Mouse (Mus musculus): Measurements from ENCODE around the gene Psg16. TPM values are rescaled to one million over a fixed set of nuclear protein-coding genes. Genes with fewer than 3 reads are reported as not detected.
A peak's percentile ranks its signal among the peaks of the same experiment; 100 is the strongest.
"Not testable (repeated sequence)": the region's sequence is repeated elsewhere in the genome, so short reads cannot be mapped to it uniquely, and the experiment has no call there.

The Psg16 gene
- polyA plus RNA-seq, 1 experiment from 2014 or later = 0.13 TPM

DNA sequence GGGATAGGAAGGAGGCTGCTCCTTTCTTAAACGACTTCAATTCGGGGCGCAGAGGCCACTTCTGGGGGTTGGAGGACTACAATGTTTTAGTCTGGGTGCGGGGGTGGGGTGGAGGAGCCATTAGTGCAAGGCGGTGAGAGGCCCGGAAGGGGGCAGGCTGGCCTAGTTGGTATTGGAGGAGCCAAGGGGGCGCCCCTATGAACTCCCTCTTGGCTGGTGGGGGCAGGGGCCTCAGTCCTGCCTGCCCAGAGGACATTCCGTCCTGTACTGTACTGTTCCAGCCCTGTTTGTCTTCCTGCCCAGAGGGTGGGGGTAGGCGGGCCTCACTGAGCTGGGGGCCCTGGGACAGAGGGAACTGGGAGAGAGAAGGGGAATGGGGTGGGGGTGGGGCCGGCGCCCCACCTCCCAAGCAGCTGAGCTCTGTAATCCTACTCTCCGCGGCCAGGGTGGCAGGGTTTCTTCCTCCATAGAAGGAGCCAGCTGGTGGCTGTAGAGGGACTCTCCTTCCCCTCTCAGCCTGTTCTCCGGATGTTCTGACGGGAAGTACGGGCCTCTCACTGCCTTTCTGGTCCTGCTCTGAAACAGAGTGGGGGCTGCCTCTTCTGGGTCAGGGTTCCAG, 15.7 kb upstream of the Psg16 start:
- ATAC-seq (ENCODE audit: insufficient number of reproducible peaks, insufficient read depth, low FRiP score, low TSS enrichment) = peak; percentile 78
- WGBS = 3% methylated on average over 15 of the region's 16 CpGs
- H3K36me3 ChIP-seq = peaks cover 6% of the 10 kb centered on the region; the same call in 1 of the 2 replicates
- peak overlapping the region; percentile 93 for H3K27ac ChIP-seq
- peak overlapping the region; percentile 17; the same call in 1 of the 2 replicates for H3K4me3 ChIP-seq
- peaks cover 67% of the 10 kb centered on the region for H3K4me1 ChIP-seq
- H3K9me3 ChIP-seq = no peaks in the 10 kb centered on the region
- no peaks in the 10 kb centered on the region for H3K27me3 ChIP-seq
- H3K4me2 ChIP-seq (replicated peaks) = peak overlapping the region; percentile 42
- H3K9ac ChIP-seq = peak overlapping the region; percentile 31; the same call in 1 of the 2 replicates

DNA sequence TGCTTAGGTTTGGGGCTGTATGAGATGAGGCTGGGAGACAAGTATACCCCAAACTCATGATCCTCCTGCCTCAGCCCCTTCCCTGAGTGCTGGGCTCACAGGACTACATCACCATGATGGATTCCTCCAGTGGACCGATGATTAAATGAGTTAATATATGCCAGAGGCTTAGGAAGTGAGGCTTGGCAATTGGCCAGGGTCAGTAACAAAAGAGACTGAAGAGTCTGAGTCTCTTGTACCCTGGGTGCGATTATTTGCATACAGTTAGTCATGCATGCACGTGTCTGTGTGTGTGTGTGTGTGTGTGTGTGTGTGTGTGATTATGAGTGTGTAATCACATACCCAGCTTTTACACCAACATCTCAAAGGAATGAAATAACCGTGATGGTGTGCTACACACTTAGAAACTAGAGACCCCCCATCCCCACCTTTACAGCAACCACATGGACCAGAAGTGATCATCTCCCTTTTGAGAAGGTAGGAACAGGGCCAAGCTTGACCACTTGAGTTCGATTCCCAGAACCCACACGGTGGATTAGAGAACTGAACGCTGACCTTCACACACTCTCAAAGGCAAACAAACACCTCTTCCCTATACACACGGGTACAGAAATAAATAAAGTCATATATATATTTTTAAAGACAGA, 14.9 kb upstream of the Psg16 start:
- H3K4me2 ChIP-seq (replicated peaks) = peak overlapping the region; percentile 42
- H3K27me3 ChIP-seq = no peaks in the 10 kb centered on the region
- peak overlapping the region; percentile 93 for H3K27ac ChIP-seq
- no peak for ATAC-seq (ENCODE audit: insufficient number of reproducible peaks, insufficient read depth, low FRiP score, low TSS enrichment)
- no peaks in the 10 kb centered on the region for H3K9me3 ChIP-seq
- peaks cover 6% of the 10 kb centered on the region; the same call in 1 of the 2 replicates for H3K36me3 ChIP-seq
- 64% methylated on average over 8 of the region's 8 CpGs for WGBS
- H3K4me1 ChIP-seq = peaks cover 67% of the 10 kb centered on the region
- H3K4me3 ChIP-seq = 0 out of 2 replicates have a peak overlapping the region, but pooled peaks have one; percentile 17
- H3K9ac ChIP-seq = 0 out of 2 replicates have a peak overlapping the region, but pooled peaks have one; percentile 31

DNA sequence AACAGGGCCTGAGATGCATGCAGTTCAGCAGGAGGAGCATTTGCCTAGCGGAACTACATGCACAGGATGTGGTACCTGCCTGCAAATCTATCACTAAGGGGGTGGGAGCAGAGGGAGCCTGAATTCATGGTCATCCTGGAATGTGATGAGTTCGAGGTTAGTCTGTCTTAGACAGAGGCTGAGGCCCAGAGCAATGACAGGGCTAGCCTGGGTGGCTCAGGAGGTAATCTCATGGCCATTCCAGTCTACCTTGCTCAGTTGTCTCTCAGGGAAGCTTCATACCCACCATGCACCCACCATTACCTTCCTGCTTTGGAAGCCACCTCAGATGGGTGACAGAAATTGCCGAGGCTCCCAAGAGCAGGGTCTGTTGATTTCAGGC, 14.4 kb upstream of the Psg16 start:
- H3K27ac ChIP-seq = peak overlapping the region; percentile 93
- H3K4me1 ChIP-seq = peaks cover 67% of the 10 kb centered on the region
- peak overlapping the region; percentile 58; the same call in 1 of the 2 replicates for H3K4me2 ChIP-seq (replicated peaks)

DNA sequence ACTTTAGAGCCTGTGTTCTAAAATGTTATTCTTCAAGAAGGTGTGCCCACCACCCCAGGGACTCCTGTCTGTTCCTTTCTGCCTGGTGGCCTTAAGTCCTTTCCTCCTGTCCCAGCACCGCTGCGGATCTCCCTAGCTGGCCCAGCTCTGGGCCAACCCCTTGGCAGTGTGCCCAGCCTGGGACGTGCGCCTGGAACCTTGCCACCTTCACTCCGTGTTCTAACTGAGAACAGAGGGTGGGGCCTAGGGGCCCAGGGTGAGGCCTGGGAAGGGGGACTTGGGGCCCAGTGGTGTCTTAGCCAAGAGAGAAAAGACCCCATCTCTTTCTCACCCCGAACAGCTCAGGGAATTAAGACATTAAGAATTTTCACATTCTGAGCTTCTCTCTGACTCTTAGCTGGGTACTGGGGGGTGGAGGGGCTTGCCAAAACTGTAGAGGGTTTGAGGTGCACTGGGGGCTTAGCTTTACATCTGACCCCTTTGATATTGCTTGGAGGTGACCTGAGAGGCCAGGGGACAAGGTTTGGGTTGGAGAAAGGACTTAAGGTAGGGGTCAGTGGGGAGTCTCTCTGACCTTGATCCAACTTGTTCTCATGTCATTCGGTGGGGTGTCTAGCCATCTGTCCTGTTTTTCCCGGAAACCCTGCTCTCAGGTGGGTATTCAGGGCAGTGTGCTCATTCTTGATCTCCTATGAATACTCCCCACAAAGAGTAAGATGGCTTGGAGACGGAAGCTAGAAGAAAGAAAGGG, 13.6 kb upstream of the Psg16 start:
- no peak for ATAC-seq (ENCODE audit: insufficient number of reproducible peaks, insufficient read depth, low FRiP score, low TSS enrichment)
- 39% methylated on average over 9 of the region's 9 CpGs for WGBS
- H3K27me3 ChIP-seq = no peaks in the 10 kb centered on the region
- H3K27ac ChIP-seq = peak overlapping the region; percentile 93
- peak overlapping the region; percentile 58 for H3K4me2 ChIP-seq (replicated peaks)
- peaks cover 67% of the 10 kb centered on the region for H3K4me1 ChIP-seq
- H3K9ac ChIP-seq = peak overlapping the region; percentile 33
- H3K9me3 ChIP-seq = no peaks in the 10 kb centered on the region
- no peaks in the 10 kb centered on the region for H3K36me3 ChIP-seq
- H3K4me3 ChIP-seq = 0 out of 2 replicates have a peak overlapping the region, but pooled peaks have one; percentile 5

More for the DNA sequence above, 14.4 kb upstream of the Psg16 start:
- Histone ChIP-seq H3K4me3 (no peak overlapping the region), H3K9ac (no peak overlapping the region), H3K9me3 (no peaks in the 10 kb centered on the region), H3K36me3 (peaks cover 3% of the 10 kb centered on the region; the same call in 1 of the 2 replicates), H3K27me3 (no peaks in the 10 kb centered on the region)
- no peak for ATAC-seq (ENCODE audit: insufficient number of reproducible peaks, insufficient read depth, low FRiP score, low TSS enrichment)
- WGBS = 81% methylated on average over 3 of the region's 3 CpGs

DNA sequence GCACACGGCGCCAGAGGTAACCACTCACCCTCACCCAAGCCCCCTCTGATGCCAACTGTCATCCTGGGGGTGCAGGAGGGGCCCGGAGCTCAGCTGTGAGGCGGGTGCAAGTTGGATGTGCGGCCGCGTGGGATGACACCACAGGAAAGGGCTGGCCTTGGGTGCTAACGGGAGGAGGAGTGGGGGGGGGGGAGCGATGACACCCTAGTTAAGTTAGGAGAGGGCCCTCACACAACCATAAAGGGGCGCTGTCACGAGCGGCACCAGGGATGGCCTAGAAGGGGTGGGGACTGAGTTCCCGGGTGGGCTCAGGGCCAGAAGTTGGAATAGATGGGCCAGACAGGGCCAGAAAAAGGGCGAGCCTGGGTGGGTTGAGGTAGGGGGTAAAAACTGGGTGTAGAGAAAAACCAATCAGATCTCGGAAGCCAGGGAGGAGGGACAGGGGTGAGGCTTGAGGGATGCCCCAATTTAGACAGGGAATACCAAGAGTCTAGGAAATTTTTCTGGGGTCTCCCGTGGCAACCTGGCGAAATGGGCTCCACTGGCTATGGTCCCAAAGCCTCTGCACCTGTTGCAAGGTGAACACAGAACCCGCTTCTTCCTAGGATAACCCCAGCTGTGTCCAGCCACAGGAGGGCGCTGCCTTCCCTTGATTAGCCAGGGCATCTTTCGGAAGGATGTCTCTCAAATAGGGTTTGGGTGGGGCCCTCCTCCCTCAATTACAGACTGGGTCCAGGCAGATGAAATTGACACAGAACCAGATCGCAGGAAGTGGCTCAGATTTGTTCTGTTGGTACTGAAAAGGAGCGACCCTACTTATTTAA, 12.8 kb upstream of the Psg16 start:
- Histone ChIP-seq H3K27ac (peak overlapping the region; percentile 93), H3K9ac (peak overlapping the region; percentile 49), H3K9me3 (no peaks in the 10 kb centered on the region), H3K4me1 (peaks cover 63% of the 10 kb centered on the region), H3K4me3 (peak overlapping the region; percentile 52; the same call in 1 of the 2 replicates), H3K4me2 (replicated peaks) (peak overlapping the region; percentile 58), H3K36me3 (no peaks in the 10 kb centered on the region), H3K27me3 (no peaks in the 10 kb centered on the region)
- WGBS = 82% methylated on average over 21 of the region's 22 CpGs
- ATAC-seq (ENCODE audit: insufficient number of reproducible peaks, insufficient read depth, low FRiP score, low TSS enrichment) = no peak

DNA sequence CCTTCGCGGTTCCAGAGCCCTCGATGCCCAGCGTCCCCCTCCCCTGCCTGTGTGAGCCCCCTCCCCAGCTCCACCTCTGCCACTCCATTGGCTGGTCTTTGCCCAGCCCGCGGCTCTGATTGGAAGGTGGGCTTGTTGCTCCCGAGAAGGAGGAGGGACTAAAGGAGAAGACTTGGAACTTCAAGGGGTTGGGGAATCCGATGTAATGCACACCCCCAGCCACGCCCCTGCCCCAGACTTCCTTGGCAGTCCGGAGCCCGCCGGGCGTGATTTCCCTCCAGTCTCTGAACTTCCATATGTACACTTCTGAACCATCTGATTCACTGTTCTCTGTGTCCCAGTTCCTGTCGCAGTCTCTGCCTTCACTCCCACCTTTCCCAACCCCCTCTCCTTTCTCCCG, 11.5 kb upstream of the Psg16 start, which contains the start of gene Hif3a:
Gene Hif3a (minus strand): TSS at position 39 of the 400 bp plus-strand sequence.
- ATAC-seq (ENCODE audit: insufficient number of reproducible peaks, insufficient read depth, low FRiP score, low TSS enrichment) = peak; percentile 83
- H3K27ac ChIP-seq = peak within 1 kb of the TSS; percentile 67
- under 1% methylated on average over 15 of the region's 15 CpGs for WGBS
- H3K4me3 ChIP-seq = peak within 1 kb of the TSS; percentile 52
- peak within 1 kb of the TSS; percentile 58 for H3K4me2 ChIP-seq (replicated peaks)
- H3K9me3 ChIP-seq = no peaks in the 10 kb centered on the region
- H3K36me3 ChIP-seq = no peaks in the 10 kb centered on the region
- peaks cover 49% of the 10 kb centered on the region for H3K4me1 ChIP-seq
- H3K9ac ChIP-seq = peak within 1 kb of the TSS; percentile 49; the same call in 1 of the 2 replicates
- no peaks in the 10 kb centered on the region for H3K27me3 ChIP-seq

DNA sequence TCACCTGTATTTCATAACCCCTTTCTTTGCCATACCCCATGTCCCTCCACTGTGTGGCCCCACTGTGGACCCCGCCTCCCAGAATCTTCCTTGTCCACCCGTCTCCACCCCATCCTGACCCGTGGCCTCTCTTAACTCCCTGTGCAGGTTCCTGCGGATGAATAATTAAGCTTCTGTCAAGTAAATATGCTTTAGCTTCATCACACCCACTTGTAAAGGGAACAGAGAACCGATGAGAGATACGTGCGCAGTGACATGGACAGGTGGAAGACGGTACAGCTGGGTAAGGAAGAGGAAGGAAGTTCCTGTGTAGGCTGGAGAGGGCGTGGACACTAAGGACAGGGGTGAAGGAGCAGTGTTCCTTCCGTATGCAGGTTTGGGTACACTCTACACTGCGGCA, 11.0 kb upstream of the Psg16 start:
- H3K4me2 ChIP-seq (replicated peaks) = peak overlapping the region; percentile 58
- WGBS = 16% methylated on average over 11 of the region's 11 CpGs
- no peak; the same call in 1 of the 2 replicates for ATAC-seq (ENCODE audit: insufficient number of reproducible peaks, insufficient read depth, low FRiP score, low TSS enrichment)
- peak overlapping the region; percentile 67 for H3K27ac ChIP-seq
- H3K36me3 ChIP-seq = no peaks in the 10 kb centered on the region
- no peaks in the 10 kb centered on the region for H3K27me3 ChIP-seq
- H3K9ac ChIP-seq = peak overlapping the region; percentile 20; the same call in 1 of the 2 replicates
- H3K4me1 ChIP-seq = peaks cover 46% of the 10 kb centered on the region
- peak overlapping the region; percentile 52 for H3K4me3 ChIP-seq
- no peaks in the 10 kb centered on the region for H3K9me3 ChIP-seq

DNA sequence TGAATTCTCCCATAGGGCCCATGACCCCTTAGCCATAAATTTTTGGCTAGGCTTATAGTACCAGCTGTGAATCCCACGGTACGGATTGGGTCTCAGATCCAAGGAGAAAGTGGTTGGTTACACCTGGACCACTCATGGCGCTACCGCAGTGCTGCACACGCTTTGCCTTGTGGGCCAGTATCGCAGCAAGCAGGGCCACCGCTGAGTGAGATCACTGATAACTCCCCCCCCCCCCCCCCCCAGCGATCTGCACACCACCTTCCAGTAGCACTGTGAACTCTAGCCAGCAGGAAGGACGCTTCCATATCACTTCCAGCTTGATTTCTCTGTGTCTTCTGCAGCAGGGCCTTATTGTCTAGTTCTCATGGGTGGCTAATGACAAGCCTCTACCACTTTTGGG, 8.2 kb upstream of the Psg16 start:
- Histone ChIP-seq H3K4me3 (no peak overlapping the region), H3K9me3 (no peaks in the 10 kb centered on the region), H3K27ac (no peak overlapping the region), H3K4me2 (replicated peaks) (no peak overlapping the region), H3K4me1 (peaks cover 19% of the 10 kb centered on the region), H3K9ac (no peak overlapping the region), H3K36me3 (no peaks in the 10 kb centered on the region), H3K27me3 (no peaks in the 10 kb centered on the region)
- ATAC-seq (ENCODE audit: insufficient number of reproducible peaks, insufficient read depth, low FRiP score, low TSS enrichment) = no peak
- 81% methylated on average over 8 of the region's 9 CpGs for WGBS

DNA sequence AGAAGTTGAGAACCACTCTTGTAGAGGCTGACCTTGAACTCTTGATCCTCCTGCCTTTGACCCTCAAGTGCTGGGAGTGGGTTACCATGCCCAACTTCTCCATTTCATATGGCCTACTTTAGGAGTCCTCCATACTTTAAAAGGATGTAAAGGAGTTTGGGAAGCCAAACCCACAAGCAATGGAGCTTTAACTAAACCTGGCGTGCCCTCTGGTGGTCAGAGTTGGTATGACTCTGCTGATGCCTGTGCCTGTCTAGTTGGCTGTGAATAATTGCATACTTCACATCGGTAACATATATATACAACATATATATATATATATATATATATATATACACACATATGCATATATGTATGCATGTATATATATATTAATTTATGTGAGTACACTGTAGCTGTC, 7.4 kb upstream of the Psg16 start:
- Histone ChIP-seq H3K9ac (no peak overlapping the region), H3K27ac (no peak overlapping the region), H3K4me1 (peaks cover 11% of the 10 kb centered on the region), H3K27me3 (no peaks in the 10 kb centered on the region), H3K4me3 (no peak overlapping the region), H3K36me3 (no peaks in the 10 kb centered on the region), H3K9me3 (no peaks in the 10 kb centered on the region), H3K4me2 (replicated peaks) (no peak overlapping the region)
- no peak for ATAC-seq (ENCODE audit: insufficient number of reproducible peaks, insufficient read depth, low FRiP score, low TSS enrichment)
- 3% methylated on average over 2 of the region's 2 CpGs for WGBS

DNA sequence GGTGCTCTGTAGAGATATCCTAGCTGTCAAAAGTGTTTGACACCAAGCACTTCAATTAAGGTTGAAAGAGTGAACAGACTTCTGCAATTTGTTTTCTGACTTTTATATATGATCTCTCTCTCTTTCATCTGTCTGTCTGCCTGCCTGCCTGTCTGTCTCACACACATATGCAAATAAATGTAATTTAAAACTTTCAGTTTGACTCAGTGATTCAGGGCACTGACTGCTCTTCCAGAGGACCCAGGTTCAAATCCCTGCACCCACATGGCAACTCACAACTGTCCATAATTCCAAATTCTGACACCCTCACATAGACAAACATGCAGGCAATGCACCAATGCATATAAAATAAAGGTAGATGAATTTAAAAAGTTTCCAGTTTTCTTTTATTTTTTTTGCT, 6.8 kb upstream of the Psg16 start:
- Histone ChIP-seq H3K27me3 (no peaks in the 10 kb centered on the region), H3K9me3 (no peaks in the 10 kb centered on the region), H3K9ac (no peak overlapping the region), H3K27ac (no peak overlapping the region), H3K4me3 (no peak overlapping the region), H3K4me2 (replicated peaks) (no peak overlapping the region), H3K36me3 (no peaks in the 10 kb centered on the region), H3K4me1 (peaks cover 6% of the 10 kb centered on the region)
- ATAC-seq (ENCODE audit: insufficient number of reproducible peaks, insufficient read depth, low FRiP score, low TSS enrichment) = no peak

DNA sequence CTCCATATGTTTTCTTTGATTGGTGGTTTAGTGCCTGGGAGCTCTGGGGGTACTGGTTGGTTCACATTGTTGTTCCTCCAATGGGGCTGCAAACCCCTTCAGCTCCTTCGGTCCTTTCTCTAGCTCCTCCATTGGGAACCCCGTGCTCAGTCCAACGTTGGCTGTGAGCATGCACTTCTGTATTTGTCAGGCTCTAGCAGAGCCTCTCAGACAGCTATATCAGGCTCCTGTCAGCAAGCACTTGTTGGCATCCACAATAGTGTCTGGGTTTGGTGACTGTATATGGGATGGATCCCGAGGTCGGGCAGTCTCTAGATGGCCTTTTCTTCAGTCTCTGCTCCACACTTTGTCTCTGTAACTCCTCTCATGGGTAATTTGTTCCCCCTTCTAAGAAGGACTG, 6.2 kb upstream of the Psg16 start:
- WGBS = 63% methylated on average over 5 of the region's 5 CpGs
- H3K4me3 ChIP-seq; H3K9me3 ChIP-seq; H3K36me3 ChIP-seq; H3K4me1 ChIP-seq; H3K27ac ChIP-seq; H3K9ac ChIP-seq; ATAC-seq (ENCODE audit: insufficient number of reproducible peaks, insufficient read depth, low FRiP score, low TSS enrichment); H3K4me2 ChIP-seq (replicated peaks); H3K27me3 ChIP-seq: not testable (repeated sequence)
